Mouse (Mus musculus): ENCODE data around the gene Abca12. TPM values are rescaled to one million over a fixed set of nuclear protein-coding genes. Genes with fewer than 3 reads are reported as not detected.
A peak's percentile ranks its signal among the peaks of the same experiment; 100 is the strongest.

The Abca12 gene
- total RNA-seq, 2 experiments from 2014 or later: not detected

- no peak for DNase-seq
These were observed 76.0 kb downstream of the Abca12 start for GRCm38 (mm10) chr1:71338548-71339340.

GRCm38 (mm10) chr1:71330349-71330748, 84.4 kb downstream of the Abca12 start:
- no peak for DNase-seq

GRCm38 (mm10) chr1:71312171-71312570, 102.5 kb downstream of the Abca12 start:
- DNase-seq: no peak

GRCm38 (mm10) chr1:71310614-71311013, 104.1 kb downstream of the Abca12 start:
- DNase-seq: no peak

GRCm38 (mm10) chr1:71307362-71307761, 107.3 kb downstream of the Abca12 start:
- no peak for DNase-seq

- DNase-seq: no peak
These were observed 108.5 kb downstream of the Abca12 start for GRCm38 (mm10) chr1:71306196-71306595.

- no peak for DNase-seq
These were observed 110.1 kb downstream of the Abca12 start for GRCm38 (mm10) chr1:71304588-71304987.

- DNase-seq: no peak
These were observed 117.7 kb downstream of the Abca12 start for GRCm38 (mm10) chr1:71297021-71297420.

GRCm38 (mm10) chr1:71296585-71296984, 118.1 kb downstream of the Abca12 start:
- DNase-seq: no peak

- DNase-seq: no peak
These were observed 122.8 kb downstream of the Abca12 start for GRCm38 (mm10) chr1:71291917-71292316.

- DNase-seq: peak; percentile 69 to 83
These were observed 125.2 kb downstream of the Abca12 start for GRCm38 (mm10) chr1:71289511-71289910.

- DNase-seq: peak in 1 of 2 experiments; percentile 33
These were observed 137.8 kb downstream of the Abca12 start for GRCm38 (mm10) chr1:71276940-71277339.

- no peak for DNase-seq
These were observed 142.2 kb downstream of the Abca12 start for GRCm38 (mm10) chr1:71272550-71272949.

- no peak for DNase-seq
These were observed 142.6 kb downstream of the Abca12 start for GRCm38 (mm10) chr1:71272077-71272476.

- DNase-seq: no peak
These were observed 144.6 kb downstream of the Abca12 start for GRCm38 (mm10) chr1:71270083-71270482.

- DNase-seq: no peak
These were observed 148.1 kb downstream of the Abca12 start for GRCm38 (mm10) chr1:71266630-71267029.

- DNase-seq: no peak
These were observed 151.2 kb downstream of the Abca12 start for GRCm38 (mm10) chr1:71263532-71263931.

GRCm38 (mm10) chr1:71244647-71245046, 170.1 kb downstream of the Abca12 start:
- no peak for DNase-seq

GRCm38 (mm10) chr1:71241396-71241795, 173.3 kb downstream of the Abca12 start:
- no peak for DNase-seq

GRCm38 (mm10) chr1:71239586-71239985, 175.1 kb downstream of the Abca12 start:
- DNase-seq: no peak

GRCm38 (mm10) chr1:71235335-71235734, 179.4 kb downstream of the Abca12 start:
- DNase-seq: no peak

- DNase-seq: peak in 1 of 2 experiments; percentile 0
These were observed 183.5 kb downstream of the Abca12 start for GRCm38 (mm10) chr1:71231211-71231610.

- DNase-seq: no peak
These were observed 211.1 kb downstream of the Abca12 start for GRCm38 (mm10) chr1:71203581-71203980.

GRCm38 (mm10) chr1:71196191-71196590, 218.5 kb downstream of the Abca12 start:
- peak; percentile 8 to 28 for DNase-seq
